Mouse (Mus musculus): ENCODE data around the gene Tle6.

The Tle6 gene

GRCm38 (mm10) chr10:81563481-81563880 is 37.4 kb downstream of the Tle6 start:
- ChIA-PET CTCF (interaction anchor here (0.6 to 8.8 kb wide), 17 partner anchors 8 to 268 kb away, joined by 3 to 158 read pairs (median 9); no protein-coding TSS in a partner anchor), POLR2A (interaction anchor here in 3 of 4 experiments (0.6 to 5.7 kb wide), 13 partner anchors 9 to 152 kb away, joined by 3 to 27 read pairs (median 4); partner anchors contain the start of genes Gna11 (in 2 of the 3) and Tle2 (in 1 of the 3))

- POLR2A ChIA-PET = interaction anchor here in 3 of 4 experiments (0.6 to 5.7 kb wide), 11 partner anchors 8 to 633 kb away, joined by 3 to 27 read pairs (median 6); partner anchors contain the start of gene Tle2 (in 1 of the 3)
- CTCF ChIA-PET = interaction anchor here in 3 of 4 experiments (0.7 to 8.8 kb wide), 4 partner anchors 10 to 42 kb away, joined by 3 to 158 read pairs (median 16); no protein-coding TSS in a partner anchor
These were observed 38.5 kb downstream of the Tle6 start for GRCm38 (mm10) chr10:81562411-81562810.

DNA sequence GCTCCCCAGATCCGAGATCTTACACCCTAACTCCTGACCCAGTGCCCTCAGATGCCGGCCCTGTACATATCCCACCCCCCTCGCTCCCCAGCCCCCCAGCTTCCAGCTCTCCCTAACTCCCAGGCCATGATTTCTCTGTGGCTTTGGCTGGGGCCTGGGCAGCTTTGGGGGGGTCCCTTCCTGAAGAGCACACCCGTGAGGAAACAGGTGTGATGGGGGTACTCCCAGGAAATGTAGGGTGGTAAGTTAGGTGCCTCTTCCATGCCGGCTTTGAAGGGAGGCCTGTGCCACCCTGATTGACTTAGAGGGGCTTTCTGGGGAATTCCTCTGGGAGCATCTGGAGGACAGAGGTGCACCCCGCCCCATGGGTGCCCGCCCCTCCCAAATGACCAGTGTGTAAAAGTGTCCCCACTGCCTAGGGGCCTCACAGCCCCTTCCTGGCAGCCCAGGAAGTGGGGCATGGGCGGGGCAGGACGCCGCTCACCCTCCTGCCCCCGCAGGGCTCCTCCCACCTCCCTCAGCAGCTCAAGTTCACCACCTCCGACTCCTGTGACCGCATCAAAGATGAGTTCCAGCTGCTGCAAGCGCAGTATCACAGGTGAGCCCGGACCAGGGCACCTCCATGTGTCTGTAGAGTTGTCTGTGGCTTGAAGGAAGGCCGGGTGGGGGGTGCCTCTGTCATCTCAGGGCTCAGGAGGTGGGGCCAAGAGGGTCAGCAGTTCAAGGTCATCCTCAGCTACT is 40.0 kb downstream of the Tle6 start:
- ChIA-PET POLR2A (interaction anchor here (0.6 to 5.7 kb wide), 19 partner anchors 9 to 471 kb away, joined by 3 to 27 read pairs (median 4); partner anchors contain the start of genes BC025920 (in 1 of the 4), Cactin (in 1 of the 4) and Ncln (in 1 of the 4)), CTCF (interaction anchor here (0.5 to 8.8 kb wide), 17 partner anchors 8 to 1187 kb away, joined by 3 to 158 read pairs (median 3); partner anchors contain the start of gene Gna11 (in 1 of the 4))

- CTCF ChIA-PET = interaction anchor here (0.5 to 8.8 kb wide), 15 partner anchors 8 to 565 kb away, joined by 3 to 158 read pairs (median 5); partner anchors contain the start of genes Gna11 (in 1 of the 4) and Pip5k1c (in 1 of the 4)
- POLR2A ChIA-PET = interaction anchor here in 3 of 4 experiments (0.5 to 5.7 kb wide), 22 partner anchors 8 to 1755 kb away, joined by 3 to 27 read pairs (median 4); partner anchors contain the start of genes BC025920 (in 1 of the 3), Ncln (in 1 of the 3) and Tle2 (in 1 of the 3)
These were observed 41.0 kb downstream of the Tle6 start for GRCm38 (mm10) chr10:81559627-81560539.

DNA sequence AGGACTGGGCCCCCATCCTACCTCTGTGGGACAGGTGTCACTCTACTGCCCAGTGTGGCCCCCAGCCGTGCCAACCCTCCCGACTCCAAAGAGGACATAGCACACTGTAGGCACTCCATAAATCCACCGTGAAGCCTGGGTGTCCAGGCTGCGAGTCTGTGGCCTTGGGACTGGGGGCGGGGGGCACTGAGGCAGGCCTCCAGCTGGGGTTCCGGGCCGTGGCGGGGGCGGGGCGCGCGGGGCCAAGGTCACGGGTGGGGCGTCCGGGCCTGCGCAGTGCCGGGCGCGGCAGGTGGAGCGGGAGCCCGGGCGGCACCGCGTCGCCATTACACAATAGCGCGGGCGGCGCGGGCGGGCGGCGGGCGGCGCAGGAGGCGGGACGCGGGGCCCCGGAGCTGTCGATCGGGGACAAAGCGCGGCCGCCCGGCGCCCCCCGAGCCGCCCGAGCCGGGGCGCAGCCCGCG is 41.7 kb downstream of the Tle6 start, which contains the start of gene Aes:
Gene Aes (plus strand): TSS at position 326 of the 464 bp plus-strand sequence.
- POLR2A ChIA-PET = interaction anchor here in 3 of 4 experiments (0.5 to 5.7 kb wide), 12 partner anchors 8 to 1755 kb away, joined by 3 to 27 read pairs (median 4); partner anchors contain the start of genes BC025920 (in 1 of the 3) and Tle2 (in 1 of the 3)
- CTCF ChIA-PET = interaction anchor here (0.5 to 8.8 kb wide), 11 partner anchors 8 to 463 kb away, joined by 3 to 158 read pairs (median 4); partner anchors contain the start of gene Pip5k1c (in 1 of the 4)

GRCm38 (mm10) chr10:81557491-81557890 is 43.4 kb downstream of the Tle6 start:
- POLR2A ChIA-PET = interaction anchor here in 3 of 4 experiments (0.7 to 1.5 kb wide), 5 partner anchors 14 to 329 kb away, joined by 3 to 13 read pairs (median 3); no protein-coding TSS in a partner anchor
- CTCF ChIA-PET = interaction anchor here in 3 of 4 experiments (0.5 to 2.6 kb wide), 8 partner anchors 13 to 532 kb away, joined by 3 to 8 read pairs (median 4); partner anchors contain the start of gene Diras1 (in 1 of the 3)

DNA sequence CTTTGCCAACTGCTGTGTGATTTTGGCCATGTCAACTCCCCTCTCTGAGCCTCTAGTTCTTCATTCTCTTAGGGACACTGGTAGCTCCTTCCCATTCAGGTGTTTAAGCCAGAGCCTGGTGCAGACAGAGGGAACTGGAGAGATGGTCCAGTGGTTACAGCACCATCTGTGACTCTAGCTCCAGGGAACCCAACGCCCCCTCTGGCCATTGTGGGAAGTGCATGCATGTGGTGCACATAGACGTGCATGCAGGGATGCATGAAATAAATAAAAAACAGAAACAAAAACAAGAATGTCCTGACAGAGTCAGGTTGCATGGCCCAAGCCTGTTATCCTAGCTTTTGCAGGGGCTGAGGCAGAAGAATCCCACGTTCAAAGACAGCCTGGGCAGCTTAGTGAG is 44.6 kb downstream of the Tle6 start:
- POLR2A ChIA-PET = interaction anchor here in 2 of 4 experiments (0.6 to 1.8 kb wide), 7 partner anchors 8 to 1067 kb away, joined by 3 to 9 read pairs (median 3); partner anchors contain the start of genes 1190007I07Rik (in 1 of the 2) and Gna15 (in 1 of the 2)
- CTCF ChIA-PET = interaction anchor here (0.6 to 9.2 kb wide), 24 partner anchors 8 to 449 kb away, joined by 3 to 175 read pairs (median 4); partner anchors contain the start of genes Gna11 (in 1 of the 4), Ncln (in 1 of the 4) and Pip5k1c (in 1 of the 4)

- POLR2A ChIA-PET = interaction anchor here in 3 of 4 experiments (0.6 to 4.2 kb wide), 26 partner anchors 7 to 993 kb away, joined by 3 to 27 read pairs (median 4); partner anchors contain the start of genes Aes (in 1 of the 3), Fzr1 (in 1 of the 3) and Rexo1 (in 1 of the 3)
These were observed 46.8 kb downstream of the Tle6 start for GRCm38 (mm10) chr10:81553807-81554755.

GRCm38 (mm10) chr10:81553232-81553631 is 47.6 kb downstream of the Tle6 start:
- ChIA-PET POLR2A (interaction anchor here in 3 of 4 experiments (0.5 to 4.2 kb wide), 20 partner anchors 8 to 1627 kb away, joined by 3 to 27 read pairs (median 4); partner anchors contain the start of genes Aes (in 1 of the 3) and Pip5k1c (in 1 of the 3)), CTCF (interaction anchor here (0.5 to 9.2 kb wide), 46 partner anchors 10 to 606 kb away, joined by 3 to 175 read pairs (median 6); partner anchors contain the start of genes BC025920 (in 2 of the 4), Pip5k1c (in 2 of the 4), Aes (in 1 of the 4) and Celf5 (in 1 of the 4))

More at GRCm38 (mm10) chr10:81553807-81554755, 46.8 kb downstream of the Tle6 start:
- CTCF ChIA-PET = interaction anchor here (0.5 to 9.2 kb wide), 36 partner anchors 9 to 1680 kb away, joined by 3 to 175 read pairs (median 4); partner anchors contain the start of genes Pip5k1c (in 2 of the 4), Aes (in 1 of the 4), BC025920 (in 1 of the 4) and Gna11 (in 1 of the 4)

DNA sequence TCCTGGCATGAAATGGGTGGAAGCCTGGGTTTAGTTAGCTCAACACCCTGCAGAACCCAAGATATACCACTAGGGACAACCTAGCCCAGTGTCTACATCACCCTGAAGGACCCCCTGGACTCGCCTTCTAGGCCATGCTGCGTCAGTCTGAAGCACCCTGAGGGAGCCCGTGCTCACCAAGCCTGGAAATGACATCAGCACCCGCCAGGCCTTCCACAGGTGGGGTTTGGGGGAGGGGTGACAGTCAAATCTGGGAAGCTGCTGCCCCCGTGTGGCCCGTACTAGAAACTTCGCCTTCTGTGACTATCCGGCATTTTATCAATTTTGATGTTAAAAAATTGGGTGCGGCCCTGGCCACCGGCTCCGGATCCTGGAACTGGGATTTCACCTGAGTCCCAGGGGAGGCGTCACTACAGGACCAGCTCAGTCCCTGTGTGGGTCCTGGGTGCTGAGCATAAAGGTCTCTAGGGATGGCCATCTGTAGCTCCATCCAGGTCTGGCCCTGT is 49.2 kb downstream of the Tle6 start:
- ChIA-PET POLR2A (interaction anchor here in 3 of 4 experiments (0.6 to 4.2 kb wide), 27 partner anchors 9 to 626 kb away, joined by 3 to 27 read pairs (median 4); partner anchors contain the start of genes Aes (in 2 of the 3), Ncln (in 1 of the 3), Pip5k1c (in 1 of the 3) and Tle6 (in 1 of the 3)), CTCF (interaction anchor here (0.5 to 9.2 kb wide), 160 partner anchors 8 to 1547 kb away, joined by 3 to 175 read pairs (median 5); partner anchors contain the start of genes Aes (in 3 of the 4), Celf5 (in 3 of the 4), Ncln (in 3 of the 4) and Pip5k1c (in 3 of the 4))

DNA sequence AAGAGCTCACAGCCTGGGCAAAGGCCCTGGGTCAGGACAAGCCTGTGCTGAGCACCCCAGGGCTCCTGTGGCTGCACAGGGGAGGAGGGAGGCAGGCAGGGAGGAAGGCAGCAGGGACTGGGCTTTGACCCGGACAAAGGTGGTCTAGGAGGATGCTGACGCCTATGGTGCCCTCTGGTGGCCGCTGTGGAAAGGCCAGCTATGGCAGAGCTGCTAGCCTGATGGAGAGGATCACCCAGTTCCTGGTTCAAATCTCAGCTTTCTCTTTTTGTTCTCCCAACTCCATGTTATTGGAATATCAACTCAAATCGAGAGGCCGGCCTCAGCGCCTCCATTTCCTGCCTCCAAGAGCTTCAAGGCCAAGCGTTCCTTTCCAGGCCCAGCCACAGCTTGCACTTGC is 50.6 kb downstream of the Tle6 start:
- POLR2A ChIA-PET = interaction anchor here (0.6 to 4.2 kb wide), 31 partner anchors 8 to 660 kb away, joined by 3 to 27 read pairs (median 4); partner anchors contain the start of genes Aes (in 2 of the 4), Cactin (in 2 of the 4), Ncln (in 2 of the 4) and Pip5k1c (in 1 of the 4)
- CTCF ChIA-PET = interaction anchor here (0.5 to 9.2 kb wide), 97 partner anchors 8 to 1543 kb away, joined by 3 to 175 read pairs (median 4); partner anchors contain the start of genes Aes (in 4 of the 4), Celf5 (in 2 of the 4), Pip5k1c (in 2 of the 4) and AU041133 (in 1 of the 4)

- POLR2A ChIA-PET = interaction anchor here in 2 of 4 experiments (1.5 to 3.7 kb wide), 2 partner anchors 41 to 83 kb away, joined by 3 to 21 read pairs; no protein-coding TSS in a partner anchor
- CTCF ChIA-PET = interaction anchor here (0.6 to 9.2 kb wide), 14 partner anchors 9 to 546 kb away, joined by 3 to 175 read pairs (median 6); partner anchors contain the start of genes Aes (in 1 of the 4) and Gna11 (in 1 of the 4)
These were observed 51.9 kb downstream of the Tle6 start for GRCm38 (mm10) chr10:81548944-81549343.

- POLR2A ChIA-PET = no interaction called here
- CTCF ChIA-PET = interaction anchor here in 2 of 4 experiments (0.7 to 1.8 kb wide), 4 partner anchors 9 to 45 kb away, joined by 3 to 4 read pairs (median 4); no protein-coding TSS in a partner anchor
These were observed 53.9 kb downstream of the Tle6 start for GRCm38 (mm10) chr10:81546788-81547571.

DNA sequence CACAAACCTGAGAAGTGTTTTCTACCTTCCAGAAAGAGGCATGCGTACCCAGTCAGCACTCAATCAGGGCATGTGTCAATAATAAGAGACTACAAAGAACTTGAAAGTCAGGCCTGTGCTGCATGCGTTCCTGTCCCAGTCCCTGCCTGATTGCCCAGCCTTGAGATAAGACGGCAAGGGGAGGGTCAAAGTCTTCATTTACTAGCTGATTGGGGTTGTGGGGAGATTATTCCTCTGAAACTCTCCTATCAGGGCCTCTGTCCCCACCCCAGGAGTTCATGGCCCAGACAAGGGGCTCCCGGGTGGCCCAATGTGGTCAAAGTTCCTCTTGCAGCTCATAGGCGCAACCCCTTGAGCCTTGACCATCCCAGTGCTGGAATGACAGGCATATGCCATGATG is 54.5 kb downstream of the Tle6 start:
- CTCF ChIA-PET = interaction anchor here in 2 of 4 experiments (0.7 to 1.8 kb wide), 4 partner anchors 10 to 44 kb away, joined by 3 to 4 read pairs (median 4); no protein-coding TSS in a partner anchor
- POLR2A ChIA-PET = interaction anchor here in 2 of 4 experiments (0.6 to 1.9 kb wide), 7 partner anchors 10 to 279 kb away, joined by 3 to 5 read pairs (median 3); partner anchors contain the start of genes Apba3 (in 1 of the 2) and Mrpl54 (in 1 of the 2)

Data from embryonic stem cell, embryonic (primary cell).